Mouse (Mus musculus): ENCODE data around the gene Runx1. TPM values are rescaled to one million over a fixed set of nuclear protein-coding genes. Genes with fewer than 3 reads are reported as not detected.

The Runx1 gene
- 10 to 100 TPM; 11.1 to 11.6 TPM for total RNA-seq (2021)
- long read RNA-seq, experiment 1, partial matches to known transcripts, result 0 of 1 reads
- long read RNA-seq, experiment 1, other reads (novel, unspliced or antisense), result 0 of 1 reads
- long read RNA-seq, experiment 2, full-length matches to known transcripts, result 2 of 6 reads
- long read RNA-seq, experiment 2, partial matches to known transcripts, result 1 of 6 reads
- long read RNA-seq, experiment 2, other reads (novel, unspliced or antisense), result 3 of 6 reads

DNA sequence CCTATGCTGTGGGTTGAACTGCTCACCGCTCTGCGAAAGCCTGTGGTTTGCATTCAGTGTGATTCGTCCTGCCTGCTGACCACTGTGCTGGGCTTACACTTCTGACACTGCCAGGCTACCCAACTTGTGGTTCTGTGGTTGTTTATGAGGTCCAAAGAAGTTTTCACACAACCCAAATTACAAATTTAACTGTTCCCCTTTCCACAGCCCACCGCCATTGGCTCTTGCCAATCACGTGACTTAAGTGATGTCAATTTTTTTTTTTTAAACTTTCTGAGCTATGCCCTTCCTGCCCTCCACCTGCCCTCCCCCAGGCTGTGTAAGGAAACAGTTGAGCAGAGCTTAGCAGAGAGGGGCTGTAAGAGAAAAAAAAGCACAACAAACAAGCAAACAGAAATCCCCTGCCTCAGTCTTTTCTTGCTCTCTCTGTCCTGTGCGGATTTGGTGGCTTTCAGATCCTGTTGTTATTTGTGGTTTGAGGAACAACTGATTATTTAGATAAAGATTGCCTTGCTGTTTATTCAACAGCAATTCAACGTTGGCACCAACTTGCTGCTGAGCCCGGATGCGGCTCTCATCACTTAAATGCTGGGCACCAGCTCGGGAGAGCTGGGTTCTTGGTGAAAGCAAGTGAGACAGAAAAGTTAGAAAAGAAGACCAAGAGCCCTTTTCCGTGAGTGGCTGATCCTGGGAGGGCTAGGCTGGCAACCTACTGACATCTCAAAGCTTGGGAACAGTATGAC lies at the start of gene Runx1:
Gene Runx1, minus strand, starts transcription at position 242 of the 743 bp plus-strand sequence.
- no peak for DNase-seq (ENCODE audit: low spot score in 2 of 2)

GRCm38 (mm10) chr16:92874015-92874414 lies 48.1 kb upstream of the Runx1 start:
- no peak for DNase-seq (ENCODE audit: low spot score in 2 of 2)

DNA sequence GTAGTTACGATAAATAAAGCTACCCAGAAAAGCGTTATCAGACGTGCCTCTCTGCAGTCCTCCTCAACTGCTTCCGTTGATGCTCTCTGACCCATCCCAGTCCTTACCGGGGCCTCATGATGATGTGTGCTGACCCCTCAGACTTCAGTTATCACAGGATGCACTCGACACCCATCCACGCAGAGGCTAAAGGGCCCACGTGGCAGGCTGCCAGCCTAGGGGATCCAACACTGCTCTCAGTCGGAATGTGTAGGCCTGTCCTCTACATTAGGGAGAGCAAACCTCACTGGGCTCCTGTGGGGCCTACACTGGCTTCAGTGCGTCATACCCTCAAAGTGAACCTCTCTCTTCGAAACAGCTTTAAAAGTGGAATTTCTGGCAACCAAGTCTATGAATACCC lies 45.8 kb upstream of the Runx1 start:
- DNase-seq (ENCODE audit: low spot score in 2 of 2), result no peak

GRCm38 (mm10) chr16:92868550-92868949 lies 42.6 kb upstream of the Runx1 start:
- DNase-seq (ENCODE audit: low spot score in 2 of 2), result no peak

GRCm38 (mm10) chr16:92867261-92867935 lies 41.4 kb upstream of the Runx1 start:
- no peak for DNase-seq (ENCODE audit: low spot score in 2 of 2)

GRCm38 (mm10) chr16:92865314-92865713 lies 39.4 kb upstream of the Runx1 start:
- no peak for DNase-seq (ENCODE audit: low spot score in 2 of 2)

GRCm38 (mm10) chr16:92864191-92864590 lies 38.2 kb upstream of the Runx1 start:
- no peak for DNase-seq (ENCODE audit: low spot score in 2 of 2)

DNA sequence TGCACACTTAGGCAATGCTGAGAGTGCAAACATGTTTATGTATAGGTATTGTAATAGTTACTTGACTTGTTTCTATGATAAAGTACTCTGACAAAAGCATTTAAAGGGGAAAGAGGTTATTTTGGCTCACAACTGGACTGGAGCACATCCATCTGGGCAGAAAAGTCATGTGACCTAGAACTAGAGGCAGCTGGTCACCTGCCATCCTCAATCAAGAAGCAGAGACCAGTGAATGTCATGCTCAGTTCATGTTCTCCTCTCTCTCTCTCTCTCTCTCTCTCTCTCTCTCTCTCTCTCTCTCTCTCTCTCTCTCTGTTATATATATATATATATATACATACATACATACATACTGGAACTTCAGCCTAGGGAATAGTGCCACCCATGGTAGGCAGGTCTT lies 37.2 kb upstream of the Runx1 start:
- DNase-seq (ENCODE audit: low spot score in 2 of 2), result no peak

GRCm38 (mm10) chr16:92862430-92862829 lies 36.5 kb upstream of the Runx1 start:
- no peak for DNase-seq (ENCODE audit: low spot score in 2 of 2)

GRCm38 (mm10) chr16:92861571-92861970 lies 35.6 kb upstream of the Runx1 start:
- DNase-seq (ENCODE audit: low spot score in 2 of 2), result no peak

GRCm38 (mm10) chr16:92860649-92861048 lies 34.7 kb upstream of the Runx1 start:
- DNase-seq (ENCODE audit: low spot score in 2 of 2), result no peak

DNA sequence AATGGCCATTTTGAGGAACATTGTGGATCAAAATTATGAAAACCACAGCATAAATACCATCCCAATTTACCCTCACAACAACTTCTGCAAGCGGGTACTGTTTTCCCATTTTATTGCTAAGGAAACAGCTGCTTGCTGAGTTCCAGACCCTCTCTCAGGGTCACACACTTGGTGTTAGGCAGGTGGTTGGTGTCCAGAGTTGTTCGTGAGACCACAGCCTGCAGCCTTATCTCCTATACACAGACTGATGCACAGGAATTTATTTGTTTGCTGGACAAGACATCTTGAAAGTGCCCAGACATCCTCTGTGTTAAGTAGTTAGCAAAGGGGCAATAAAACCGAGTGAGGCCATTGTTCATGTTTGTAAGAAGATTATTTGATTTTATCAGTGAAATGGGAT lies 30.8 kb upstream of the Runx1 start:
- DNase-seq (ENCODE audit: low spot score in 2 of 2), result no peak

DNA sequence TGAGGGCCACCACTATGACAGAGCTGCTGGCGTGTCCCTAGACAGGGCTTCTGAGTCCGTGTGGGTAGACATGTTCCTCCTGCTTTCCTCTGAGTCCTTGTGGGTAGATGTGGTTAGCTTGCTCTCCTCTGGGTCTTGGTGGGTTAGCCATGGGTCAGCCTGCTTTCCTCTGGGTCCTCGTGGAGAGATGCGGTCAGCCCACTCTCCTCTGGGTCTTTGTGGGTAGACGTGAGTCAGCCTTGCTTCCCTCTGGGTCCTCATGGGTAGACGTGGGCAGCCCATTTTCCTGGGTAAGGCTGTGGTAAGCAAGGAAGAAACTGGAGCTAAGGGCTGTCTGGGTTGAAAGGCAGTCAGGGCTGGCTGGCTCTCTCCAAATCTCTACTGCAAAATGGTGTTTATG lies 26.3 kb upstream of the Runx1 start:
- DNase-seq (ENCODE audit: low spot score in 2 of 2), result no peak

DNA sequence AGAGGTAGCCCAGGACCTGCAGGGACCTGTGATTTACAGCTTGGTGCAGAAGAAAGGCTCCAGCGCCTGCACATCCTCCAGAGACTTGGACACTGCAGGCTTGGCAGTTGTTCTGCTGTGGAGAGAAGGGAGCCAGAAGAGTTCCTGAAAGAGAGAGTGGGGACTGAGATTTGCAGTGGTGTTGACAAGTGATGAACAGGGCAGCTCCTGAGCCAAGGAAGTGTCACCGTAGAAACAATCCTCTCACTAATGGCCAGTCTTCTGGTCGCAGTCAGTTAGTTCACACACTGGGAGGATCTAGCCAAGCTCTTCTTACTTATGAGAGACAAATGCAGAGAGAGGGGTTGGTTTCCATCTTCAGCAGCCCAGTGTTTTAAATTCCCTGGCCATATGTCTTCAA lies 24.5 kb upstream of the Runx1 start:
- DNase-seq (ENCODE audit: low spot score in 2 of 2), result no peak

- DNase-seq (ENCODE audit: low spot score in 2 of 2), result no peak
These were observed 21.9 kb upstream of the Runx1 start for GRCm38 (mm10) chr16:92847762-92848300.

DNA sequence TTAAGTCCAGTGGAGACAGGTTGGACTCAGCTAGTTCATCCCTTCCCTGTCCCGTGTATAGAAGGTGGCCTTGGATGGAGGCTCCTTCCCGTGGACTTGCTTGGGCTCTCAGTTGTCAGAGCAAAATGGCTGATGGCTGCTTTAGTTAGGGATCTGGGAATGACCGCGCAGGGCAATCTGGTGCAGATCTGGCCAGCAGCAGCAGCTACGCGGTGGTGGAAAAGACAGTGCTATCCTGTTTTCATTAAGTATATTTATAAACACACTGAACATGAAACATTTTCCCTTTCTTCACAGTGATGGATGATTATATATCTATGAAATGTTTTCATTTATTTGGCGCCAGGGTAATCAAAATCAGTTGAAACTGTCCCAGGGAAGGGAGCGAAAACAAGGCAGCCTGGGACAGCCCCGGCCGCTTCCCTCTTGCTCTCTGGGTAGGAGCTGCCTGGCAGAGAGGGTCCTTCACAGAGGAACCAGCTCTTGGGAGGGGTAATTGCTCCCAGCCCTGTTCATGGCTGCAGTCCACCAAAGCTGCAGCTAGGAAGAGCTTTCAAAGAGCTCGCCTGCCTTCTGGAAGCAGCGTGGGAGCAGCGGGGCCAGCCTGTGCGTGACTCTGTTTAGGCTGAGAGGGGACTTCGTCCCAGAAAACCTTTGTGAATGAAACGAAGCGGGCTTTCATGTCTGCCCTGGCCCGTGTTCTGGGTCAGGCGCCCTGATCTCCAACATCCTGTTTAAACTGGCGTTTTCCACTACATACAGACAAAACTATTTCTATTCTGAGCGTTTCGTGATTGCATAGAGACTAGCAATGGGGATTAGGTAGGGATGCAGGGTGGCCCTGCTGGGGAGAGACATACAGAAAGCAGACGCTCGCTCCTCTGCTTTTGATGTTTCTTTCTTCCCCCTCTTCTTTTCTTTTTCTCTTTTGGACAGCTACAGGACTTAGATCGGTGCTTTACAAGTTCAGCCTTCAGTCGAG lies 19.6 kb upstream of the Runx1 start:
- DNase-seq (ENCODE audit: low spot score in 2 of 2), result no peak

DNA sequence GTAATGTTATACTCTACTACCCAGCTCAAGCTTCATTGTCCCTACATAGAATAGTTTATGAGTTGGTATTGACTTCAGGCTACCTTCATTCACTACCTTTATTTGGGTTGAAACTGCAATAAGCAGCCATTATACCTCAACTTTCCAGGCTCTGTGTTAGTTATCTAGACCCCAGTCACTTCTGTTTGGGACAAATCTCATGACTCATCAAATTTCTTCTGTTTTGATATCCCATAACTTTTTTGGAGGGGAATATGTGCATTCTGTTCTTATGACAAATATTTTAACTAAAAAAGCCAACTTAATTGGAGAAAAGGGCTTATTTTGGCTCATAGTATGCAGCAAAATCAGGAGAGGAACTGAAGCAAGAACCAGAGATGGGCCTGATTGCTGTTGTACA lies 12.8 kb upstream of the Runx1 start:
- no peak for DNase-seq (ENCODE audit: low spot score in 2 of 2)

DNA sequence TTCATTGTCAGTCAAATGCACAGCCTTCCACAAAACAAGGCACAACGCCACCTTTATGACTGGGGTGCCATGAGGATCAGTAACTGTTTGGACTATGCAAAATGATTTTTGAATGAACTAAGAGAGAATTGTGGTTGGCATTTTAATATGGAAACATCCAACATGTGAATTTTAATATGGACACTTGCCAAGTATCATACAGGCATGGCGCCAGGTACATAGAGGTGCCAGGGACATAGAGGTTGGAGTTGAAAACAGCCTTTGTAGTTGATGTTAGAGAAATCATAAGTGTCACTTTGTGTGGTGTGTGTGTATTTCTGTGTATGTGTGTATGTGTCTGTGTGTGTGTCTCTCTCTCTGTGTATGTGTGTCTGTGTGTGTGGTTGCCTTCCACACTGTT lies 5.4 kb upstream of the Runx1 start:
- DNase-seq (ENCODE audit: low spot score in 2 of 2), result no peak

DNA sequence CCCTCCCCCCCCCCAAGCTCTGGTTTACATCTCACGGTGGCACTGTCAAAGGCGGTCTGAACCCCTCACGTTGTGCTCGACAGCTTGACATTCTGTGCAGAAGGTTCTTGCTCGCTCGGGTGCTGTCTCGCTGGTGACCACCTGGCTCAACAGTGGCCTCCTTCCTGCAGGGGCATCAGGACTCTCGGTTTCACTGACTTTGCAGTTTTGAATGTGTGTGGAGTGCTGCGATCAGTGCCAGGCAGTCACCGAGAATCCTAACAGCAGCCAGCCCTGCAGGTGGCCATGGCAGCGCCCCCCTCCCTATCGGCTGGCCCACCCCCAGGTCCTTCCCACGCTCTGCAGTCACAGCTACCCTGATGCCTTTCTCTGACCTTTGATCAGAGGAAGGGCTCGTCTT lies 4.5 kb upstream of the Runx1 start:
- no peak for DNase-seq (ENCODE audit: low spot score in 2 of 2)

GRCm38 (mm10) chr16:92828308-92828862 lies 2.4 kb upstream of the Runx1 start:
- no peak for DNase-seq (ENCODE audit: low spot score in 2 of 2)
